Mouse (Mus musculus) hindbrain, postnatal 0 days (tissue): ENCODE results near the gene Elavl1. TPM values are rescaled to one million over a fixed set of nuclear protein-coding genes. Genes with fewer than 3 reads are reported as not detected.
A peak's percentile ranks its signal among the peaks of the same experiment; 100 is the strongest.

Experiments used
- ATAC-seq: fragments of 200-750 bp; cut with Nextera tagmentation; 2 replicates; pipeline ENCODE4 v1.8.0; 2017; ENCODE audit warnings: mild to moderate bottlenecking, moderate TSS enrichment, moderate library complexity
- DNase-seq: peaks from one replicate; pipeline ENCODE4 v3.0.0-alpha.2; 2015; ENCODE audit warnings: low spot score
- H3K27ac ChIP-seq: fragments of 300-500 bp; sonication (generic); 2 replicates; pipeline ENCODE4 v1.5.1; 2014; ENCODE audit warnings: mild to moderate bottlenecking
- H3K27me3 ChIP-seq: fragments of 300-500 bp; sonication (generic); 2 replicates; pipeline ENCODE4 v1.6.1; 2014; ENCODE audit warnings: low read length, mixed read lengths; ENCODE audit not compliant: insufficient read depth
- H3K36me3 ChIP-seq: fragments of 300-500 bp; sonication (generic); 2 replicates; pipeline ENCODE4 v1.6.1; 2014; ENCODE audit warnings: low read length, mixed read lengths; ENCODE audit not compliant: insufficient read depth
- H3K4me1 ChIP-seq: fragments of 300-500 bp; sonication (generic); 2 replicates; pipeline ENCODE4 v1.6.1; 2014; ENCODE audit warnings: antibody characterized with exemption, low read length, mixed read lengths; ENCODE audit not compliant: insufficient read depth
- H3K4me2 ChIP-seq: fragments of 300-500 bp; sonication (generic); 2 replicates; pipeline ENCODE4 v1.6.1; 2014; ENCODE audit warnings: low read depth, mild to moderate bottlenecking, low read length, moderate library complexity, mixed read lengths
- H3K4me3 ChIP-seq: fragments of 300-500 bp; sonication (generic); 2 replicates; pipeline ENCODE4 v1.5.1; 2014; ENCODE audit warnings: low read length
- H3K9ac ChIP-seq: fragments of 300-500 bp; sonication (generic); replicated peaks from 2 replicates; pipeline ENCODE4 v1.6.1; 2014; ENCODE audit warnings: mild to moderate bottlenecking, low read length, moderate library complexity, mixed read lengths
- H3K9me3 ChIP-seq: fragments of 300-500 bp; sonication (generic); 2 replicates; pipeline ENCODE4 v1.6.1; 2016; ENCODE audit warnings: low read length, mixed read lengths
- CTCF ChIP-seq: IDR thresholded peaks from 2 replicates; pipeline ENCODE4 v1.5.1; 2016; ENCODE audit warnings: antibody characterized with exemption, control low read depth, low read depth
- WGBS: fragments of 180-500 bp; shearing (Covaris S2); extraction: QIAGEN DNeasy Blood & Tissue Kit; methylation state at CpG from one replicate; pipeline ENCODE4 v1.1.7; 2014; 5-methylcytosine and 5-hydroxymethylcytosine counted together
- polyA plus RNA-seq: library from polyadenylated mRNA; unstranded; fragments of >200 nt; fragmentation: Nextera tagmentation; extraction: Ambion mirVana; gene quantifications from 2 replicates; pipeline ENCODE4 v1.2.1, GENCODE M21; 2015
- total RNA-seq: library from RNA; depleted of rRNA; stranded (reverse); fragments of >200 nt; gene quantifications from 2 replicates; pipeline ENCODE4 v1.2.3, GENCODE M21; 2014

Gene Elavl1
- total and polyA plus RNA-seq, 2 experiments from 2014 or later, result 56.2 to 64.6 TPM

GRCm38 (mm10) chr8:4249213-4249612 lies 76.0 kb downstream of the Elavl1 start:
- H3K27ac ChIP-seq, result 0 out of 2 replicates have a peak overlapping the region, but pooled peaks have one; percentile 2
- no peaks in the 10 kb centered on the region for H3K9me3 ChIP-seq
- no peak overlapping the region for H3K9ac ChIP-seq
- H3K27me3 ChIP-seq, result no peaks in the 10 kb centered on the region
- DNase-seq, result no peak
- H3K4me2 ChIP-seq, result no peak overlapping the region
- H3K4me1 ChIP-seq, result no peaks in the 10 kb centered on the region; the same call in 1 of the 2 replicates
- no peak for ATAC-seq
- no peak for TF ChIP-seq CTCF
- H3K36me3 ChIP-seq, result peaks cover 37% of the 10 kb centered on the region
- no peak overlapping the region for H3K4me3 ChIP-seq
- WGBS, result 24% methylated on average over 29 of the region's 29 CpGs

GRCm38 (mm10) chr8:4247951-4248540 lies 77.2 kb downstream of the Elavl1 start, which contains the start of gene Tgfbr3l:
Tgfbr3l (plus strand) TSS chr8:4248214.
- H3K4me2 ChIP-seq, result no peak within 1 kb of the TSS
- no peak for TF ChIP-seq CTCF
- H3K27me3 ChIP-seq, result no peaks in the 10 kb centered on the region
- H3K4me1 ChIP-seq, result no peaks in the 10 kb centered on the region; the same call in 1 of the 2 replicates
- no peak for DNase-seq
- H3K9ac ChIP-seq, result no peak within 1 kb of the TSS
- H3K9me3 ChIP-seq, result no peaks in the 10 kb centered on the region
- H3K4me3 ChIP-seq, result no peak within 1 kb of the TSS
- H3K27ac ChIP-seq, result 0 out of 2 replicates have a peak within 1 kb of the TSS, but pooled peaks have one; percentile 2
- ATAC-seq, result no peak
- WGBS, result 81% methylated on average over 15 of the region's 15 CpGs
- H3K36me3 ChIP-seq, result peaks cover 49% of the 10 kb centered on the region

GRCm38 (mm10) chr8:4247241-4247640 lies 78.0 kb downstream of the Elavl1 start:
- Histone ChIP-seq H3K27me3 (no peaks in the 10 kb centered on the region), H3K4me3 (no peak overlapping the region), H3K27ac (no peak overlapping the region), H3K9me3 (no peaks in the 10 kb centered on the region), H3K36me3 (peaks cover 54% of the 10 kb centered on the region), H3K4me1 (no peaks in the 10 kb centered on the region), H3K9ac (no peak overlapping the region), H3K4me2 (no peak overlapping the region)
- WGBS, result 94% methylated on average over 8 of the region's 8 CpGs
- ATAC-seq (no peak), DNase-seq (no peak)
- no peak for TF ChIP-seq CTCF

- H3K36me3 ChIP-seq, result peaks cover 64% of the 10 kb centered on the region
- TF ChIP-seq CTCF, result no peak
- peaks cover 2% of the 10 kb centered on the region; the same call in 1 of the 2 replicates for H3K4me1 ChIP-seq
- ATAC-seq (no peak), DNase-seq (no peak)
- no peak overlapping the region for H3K4me3 ChIP-seq
- H3K9me3 ChIP-seq, result no peaks in the 10 kb centered on the region
- no peaks in the 10 kb centered on the region for H3K27me3 ChIP-seq
- no peak overlapping the region for H3K9ac ChIP-seq
- no peak overlapping the region for H3K27ac ChIP-seq
- H3K4me2 ChIP-seq, result no peak overlapping the region
- WGBS, result 75% methylated on average over 13 of the region's 13 CpGs
Measured at GRCm38 (mm10) chr8:4245737-4246136, 79.5 kb downstream of the Elavl1 start.

- ATAC-seq (no peak), DNase-seq (no peak)
- no peak overlapping the region for H3K27ac ChIP-seq
- no peak for TF ChIP-seq CTCF
- WGBS, result 92% methylated on average over 5 of the region's 5 CpGs
- H3K4me1 ChIP-seq, result peaks cover 6% of the 10 kb centered on the region
- H3K27me3 ChIP-seq, result no peaks in the 10 kb centered on the region
- no peak overlapping the region for H3K9ac ChIP-seq
- no peak overlapping the region for H3K4me3 ChIP-seq
- H3K4me2 ChIP-seq, result no peak overlapping the region
- H3K9me3 ChIP-seq, result no peaks in the 10 kb centered on the region
- H3K36me3 ChIP-seq, result peaks cover 64% of the 10 kb centered on the region
Measured at GRCm38 (mm10) chr8:4245061-4245460, 80.2 kb downstream of the Elavl1 start.

- no peak for TF ChIP-seq CTCF
- 14% methylated on average over 16 of the region's 19 CpGs for WGBS
- peak; percentile 30 for ATAC-seq
Measured at GRCm38 (mm10) chr8:4239193-4239890, 85.9 kb downstream of the Elavl1 start.

More at GRCm38 (mm10) chr8:4239193-4239890, 85.9 kb downstream of the Elavl1 start:
- peak; percentile 19 for DNase-seq
- H3K9ac ChIP-seq, result peak overlapping the region; percentile 64
- H3K4me2 ChIP-seq, result peak overlapping the region; percentile 76
- H3K4me3 ChIP-seq, result peak overlapping the region; percentile 53
- peaks cover 27% of the 10 kb centered on the region for H3K36me3 ChIP-seq
- no peaks in the 10 kb centered on the region for H3K9me3 ChIP-seq
- H3K27ac ChIP-seq, result peak overlapping the region; percentile 91
- H3K27me3 ChIP-seq, result no peaks in the 10 kb centered on the region
- H3K4me1 ChIP-seq, result peaks cover 17% of the 10 kb centered on the region
